In genomic region chr10:125696159-125696558, GRCm38 (mm10) we compare ENCODE assay signal across 32 mouse cellular contexts.
"Had no signal": no experiment of that assay in that cellular context is flagged by ENCODE, and none has a peak within 500 bp of the region (broad histone marks: within the 10 kb centered on the region; RNA-seq: fewer than 3 reads in every experiment).

No protein-coding gene starts in this region.

- H3K9me3 ChIP-seq: limb, embryonic 10.5 days; limb, embryonic 12.5 days; limb, embryonic 13.5 days; limb, embryonic 15.5 days; liver, embryonic 12.5 days; liver, embryonic 13.5 days; liver, embryonic 15.5 days; lung, embryonic 15.5 days; midbrain, embryonic 10.5 days; midbrain, embryonic 12.5 days; midbrain, embryonic 13.5 days; midbrain, embryonic 15.5 days; neural tube, embryonic 12.5 days had no signal

- H3K4me1 ChIP-seq: limb, embryonic 10.5 days; limb, embryonic 12.5 days; limb, embryonic 13.5 days; limb, embryonic 15.5 days; liver, embryonic 12.5 days; liver, embryonic 13.5 days; liver, embryonic 15.5 days; lung, embryonic 15.5 days; megakaryocyte, embryonic 14.5 days; midbrain, embryonic 10.5 days; midbrain, embryonic 12.5 days; midbrain, embryonic 15.5 days; neural tube, embryonic 12.5 days had no signal

- H3K36me3 ChIP-seq: limb, embryonic 10.5 days; limb, embryonic 12.5 days; limb, embryonic 13.5 days; limb, embryonic 15.5 days; liver, embryonic 12.5 days; liver, embryonic 13.5 days; liver, embryonic 15.5 days; lung, embryonic 15.5 days; midbrain, embryonic 10.5 days; midbrain, embryonic 12.5 days; midbrain, embryonic 13.5 days; midbrain, embryonic 15.5 days; neural tube, embryonic 12.5 days had no signal

- DNase-seq: left cerebral cortex, postnatal 4 days; liver; liver, embryonic 13.5 days; liver, postnatal 0 days; lung, adult 18-20 months; lung, adult 2 months; lung, embryonic 14.5 days; lung, postnatal 10 days; lung, postnatal 14 days; lung, postnatal 36 days; lung, postnatal 4 days; midbrain, embryonic 14.5 days had no signal

- ATAC-seq: liver, embryonic 12.5 days; liver, postnatal 0 days; lung, postnatal 0 days; midbrain, embryonic 13.5 days; midbrain, embryonic 15.5 days; midbrain, embryonic 16.5 days had no signal

- H3K4me2 ChIP-seq: limb, embryonic 12.5 days; limb, embryonic 13.5 days; limb, embryonic 15.5 days; liver, embryonic 11.5 days; liver, embryonic 12.5 days; liver, embryonic 13.5 days; liver, embryonic 15.5 days; lung, embryonic 14.5 days; lung, embryonic 15.5 days; midbrain, embryonic 11.5 days; midbrain, embryonic 12.5 days; midbrain, embryonic 13.5 days; midbrain, embryonic 15.5 days; neural tube, embryonic 12.5 days had no signal

- H3K27me3 ChIP-seq: limb, embryonic 12.5 days; limb, embryonic 13.5 days; limb, embryonic 15.5 days; liver, embryonic 12.5 days; liver, embryonic 13.5 days; liver, embryonic 15.5 days; lung, embryonic 15.5 days; megakaryocyte, embryonic 14.5 days; midbrain, embryonic 12.5 days; midbrain, embryonic 13.5 days; midbrain, embryonic 15.5 days; neural tube, embryonic 12.5 days had no signal

- H3K27ac ChIP-seq: limb, embryonic 10.5 days; limb, embryonic 12.5 days; limb, embryonic 13.5 days; limb, embryonic 15.5 days; liver, embryonic 12.5 days; liver, embryonic 13.5 days; liver, embryonic 14.5 days; liver, embryonic 15.5 days; lung, embryonic 15.5 days; macrophage; midbrain, embryonic 10.5 days; midbrain, embryonic 12.5 days; midbrain, embryonic 13.5 days; midbrain, embryonic 15.5 days; neural tube, embryonic 12.5 days had no signal

- H3K9ac ChIP-seq: limb, embryonic 12.5 days; limb, embryonic 13.5 days; limb, embryonic 15.5 days; liver, embryonic 12.5 days; liver, embryonic 13.5 days; liver, embryonic 14.5 days; liver, embryonic 15.5 days; liver, postnatal 0 days; lung, embryonic 14.5 days; lung, embryonic 15.5 days; midbrain, embryonic 12.5 days; midbrain, embryonic 13.5 days; midbrain, embryonic 15.5 days; neural tube, embryonic 12.5 days had no signal

- H3K4me3 ChIP-seq: limb, embryonic 10.5 days; limb, embryonic 12.5 days; limb, embryonic 13.5 days; limb, embryonic 15.5 days; liver, embryonic 12.5 days; liver, embryonic 13.5 days; liver, embryonic 15.5 days; lung, embryonic 15.5 days; megakaryocyte, embryonic 14.5 days; midbrain, embryonic 10.5 days; midbrain, embryonic 12.5 days; midbrain, embryonic 13.5 days; midbrain, embryonic 15.5 days; myocyte; neural tube, embryonic 12.5 days had no signal
